Mouse (Mus musculus): ENCODE data around the gene Ell2. TPM values are rescaled to one million over a fixed set of nuclear protein-coding genes. Genes with fewer than 3 reads are reported as not detected.
A peak's percentile ranks its signal among the peaks of the same experiment; 100 is the strongest.

Gene Ell2
- polyA plus RNA-seq, 1 experiment from 2014 or later: 12.5 TPM

DNA sequence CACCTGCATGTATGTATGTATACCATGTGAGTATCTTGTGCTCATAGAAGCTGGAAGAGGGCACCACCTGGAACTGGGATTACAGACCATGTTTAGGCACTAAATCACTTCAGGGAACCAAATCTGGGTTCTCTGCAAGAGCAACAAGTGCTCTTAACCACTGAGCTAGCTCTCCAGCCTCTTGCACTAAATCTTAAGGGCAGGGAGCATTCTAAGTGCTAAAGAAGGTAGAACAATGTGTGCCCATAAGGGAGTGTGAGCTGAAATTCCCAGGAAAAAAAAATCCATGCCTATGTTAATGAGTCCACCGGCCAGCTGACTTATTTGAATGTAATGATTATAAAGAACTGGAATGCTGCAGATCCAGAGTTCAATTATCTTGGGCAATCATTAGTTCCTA, 101.4 kb downstream of the Ell2 start:
- Histone ChIP-seq H3K27ac (no peak overlapping the region), H3K4me3 (no peak overlapping the region), H3K36me3 (no peaks in the 10 kb centered on the region), H3K9me3 (no peaks in the 10 kb centered on the region), H3K4me1 (no peaks in the 10 kb centered on the region), H3K27me3 (ENCODE audit: insufficient read depth, poor library complexity, severe bottlenecking) (no peaks in the 10 kb centered on the region)
- 88% methylated on average over 1 of the region's 1 CpGs for WGBS
- DNase-seq (ENCODE audit: low spot score): peak; percentile 22

GRCm38 (mm10) chr13:75809957-75810356, 103.4 kb downstream of the Ell2 start:
- Histone ChIP-seq H3K4me1 (no peaks in the 10 kb centered on the region), H3K9me3 (no peaks in the 10 kb centered on the region), H3K36me3 (no peaks in the 10 kb centered on the region), H3K27ac (no peak overlapping the region), H3K4me3 (no peak overlapping the region), H3K27me3 (ENCODE audit: insufficient read depth, poor library complexity, severe bottlenecking) (no peaks in the 10 kb centered on the region)
- DNase-seq (ENCODE audit: low spot score): no peak
- 92% methylated on average over 1 of the region's 1 CpGs for WGBS

- Histone ChIP-seq H3K4me3 (no peak overlapping the region), H3K36me3 (no peaks in the 10 kb centered on the region), H3K27me3 (ENCODE audit: insufficient read depth, poor library complexity, severe bottlenecking) (no peaks in the 10 kb centered on the region), H3K9me3 (no peaks in the 10 kb centered on the region), H3K4me1 (no peaks in the 10 kb centered on the region), H3K27ac (no peak overlapping the region)
- DNase-seq (ENCODE audit: low spot score): no peak
- WGBS: 91% methylated on average over 2 of the region's 2 CpGs
These were observed 110.6 kb downstream of the Ell2 start for GRCm38 (mm10) chr13:75817183-75817582.

- no peak for DNase-seq (ENCODE audit: low spot score)
- H3K36me3 ChIP-seq: no peaks in the 10 kb centered on the region
- 49% methylated on average over 3 of the region's 3 CpGs for WGBS
- no peaks in the 10 kb centered on the region for H3K27me3 ChIP-seq (ENCODE audit: insufficient read depth, poor library complexity, severe bottlenecking)
- no peak overlapping the region for H3K27ac ChIP-seq
- no peaks in the 10 kb centered on the region for H3K9me3 ChIP-seq
- no peak overlapping the region for H3K4me3 ChIP-seq
- no peaks in the 10 kb centered on the region for H3K4me1 ChIP-seq
These were observed 111.9 kb downstream of the Ell2 start for GRCm38 (mm10) chr13:75818486-75818885.

DNA sequence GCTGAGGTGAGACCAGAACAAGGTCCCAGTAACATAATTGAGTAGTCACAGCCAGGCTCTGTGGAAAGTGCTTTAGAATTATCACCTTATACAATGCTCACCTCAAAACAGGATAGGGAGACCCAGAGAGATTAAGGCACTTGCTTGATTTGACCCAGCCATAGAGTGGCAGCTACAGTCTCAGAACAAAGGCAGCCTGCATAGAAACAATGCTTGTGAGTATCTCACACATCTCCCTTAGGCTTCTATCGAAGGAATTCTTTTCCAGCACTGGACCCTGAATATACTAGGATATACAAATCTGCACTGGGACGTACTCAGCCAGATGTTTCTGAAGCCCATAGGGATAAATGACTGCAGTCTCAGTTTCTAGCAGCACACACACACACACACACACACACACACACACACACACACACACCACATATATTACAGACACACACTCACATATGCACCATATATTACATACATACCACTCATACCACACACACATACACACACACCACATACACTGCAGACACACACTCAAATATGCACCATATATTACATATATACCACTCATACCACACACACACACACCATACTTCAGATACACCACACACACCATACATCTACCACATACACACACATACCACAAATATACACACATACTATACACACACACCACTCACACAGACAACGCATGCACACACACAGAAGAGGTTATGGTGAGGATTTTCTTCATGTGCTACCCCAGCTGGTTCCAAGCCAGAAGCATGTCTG, 112.6 kb downstream of the Ell2 start:
- no peaks in the 10 kb centered on the region for H3K36me3 ChIP-seq
- no peak overlapping the region for H3K4me3 ChIP-seq
- no peaks in the 10 kb centered on the region for H3K9me3 ChIP-seq
- H3K4me1 ChIP-seq: no peaks in the 10 kb centered on the region
- no peak overlapping the region for H3K27ac ChIP-seq
- no peak for DNase-seq (ENCODE audit: low spot score)
- 83% methylated on average over 3 of the region's 3 CpGs for WGBS
- H3K27me3 ChIP-seq (ENCODE audit: insufficient read depth, poor library complexity, severe bottlenecking): no peaks in the 10 kb centered on the region

- no peak for DNase-seq (ENCODE audit: low spot score)
- Histone ChIP-seq H3K9me3 (no peaks in the 10 kb centered on the region), H3K27ac (no peak overlapping the region), H3K4me3 (no peak overlapping the region), H3K36me3 (no peaks in the 10 kb centered on the region), H3K27me3 (ENCODE audit: insufficient read depth, poor library complexity, severe bottlenecking) (no peaks in the 10 kb centered on the region), H3K4me1 (no peaks in the 10 kb centered on the region)
These were observed 113.3 kb downstream of the Ell2 start for GRCm38 (mm10) chr13:75819898-75820297.

Other genes with a start within 250 kb of the Ell2 start
- 50.6 and 74.5 TPM in 2 replicates for gene Glrx, start 133.1 kb downstream of the Ell2 start, polyA plus RNA-seq (2016; fragmentation: Nextera tagmentation; extraction: Ambion mirVana)
- 21.7 and 27.4 TPM in 2 replicates for gene Rhobtb3, start 237.2 kb downstream of the Ell2 start, polyA plus RNA-seq (2016; fragmentation: Nextera tagmentation; extraction: Ambion mirVana)

Data from heart, embryonic 10.5 days (tissue).